Mouse (Mus musculus) ES-E14 (cell line): ENCODE data around the gene Cfap20. TPM values are rescaled to one million over a fixed set of nuclear protein-coding genes. Genes with fewer than 3 reads are reported as not detected.

Experiments used
- DNase-seq: peaks from one replicate; pipeline ENCODE4 v3.0.0-alpha.2; 2013; ENCODE audit warnings: low read depth, low spot score
- H3K27ac ChIP-seq: 2 replicates; pipeline ENCODE4 v1.5.1; 2012; ENCODE audit warnings: low read depth, mild to moderate bottlenecking, low read length, moderate library complexity, mixed read lengths; ENCODE audit not compliant: poor library complexity, insufficient read depth, severe bottlenecking
- H3K36me3 ChIP-seq: 2 replicates; pipeline ENCODE4 v1.6.1; 2012; ENCODE audit warnings: mild to moderate bottlenecking, low read length, moderate library complexity, mixed read lengths; ENCODE audit not compliant: control insufficient read depth, poor library complexity, insufficient read depth, severe bottlenecking
- H3K4me1 ChIP-seq, 2 experiments: fragments of 150-350 bp in 1 of 2; sonication (generic) in 1 of 2; 2 replicates each; pipeline ENCODE4 v1.6.1; 2012; ENCODE audit warnings: low read length in 2 of 2, mild to moderate bottlenecking in 1 of 2, mixed read lengths in 1 of 2; ENCODE audit not compliant: control insufficient read depth in 2 of 2, insufficient read depth in 2 of 2, poor library complexity in 1 of 2
- H3K4me3 ChIP-seq, 2 experiments: fragments of 150-350 bp in 1 of 2; sonication (generic) in 1 of 2; 2 replicates each; pipeline ENCODE4 v1.5.1; 2012; ENCODE audit warnings: low read length in 2 of 2, low read depth in 1 of 2, mild to moderate bottlenecking in 1 of 2, mixed read lengths in 1 of 2; ENCODE audit not compliant: insufficient read depth in 1 of 2, poor library complexity in 1 of 2, severe bottlenecking in 1 of 2
- H3K9ac ChIP-seq: 2 replicates; pipeline ENCODE4 v1.6.1; 2012; ENCODE audit warnings: low read depth, mild to moderate bottlenecking, low read length, mixed read lengths; ENCODE audit not compliant: poor library complexity, insufficient read depth, severe bottlenecking
- H3K9me3 ChIP-seq: fragments of 150-350 bp; sonication (generic); 2 replicates; pipeline ENCODE4 v1.6.1; 2012; ENCODE audit warnings: low read depth, mild to moderate bottlenecking, low read length; ENCODE audit not compliant: control insufficient read depth, insufficient read depth
- CHD2 ChIP-seq: IDR thresholded peaks from 2 replicates; pipeline ENCODE4 v1.6.1; 2014; ENCODE audit warnings: mild to moderate bottlenecking, low read depth, low read length, inconsistent platforms
- HCFC1 ChIP-seq: IDR thresholded peaks from 2 replicates; pipeline ENCODE4 v1.6.1; 2012; ENCODE audit warnings: low read length, inconsistent platforms, borderline replicate concordance; ENCODE audit not compliant: insufficient read depth
- MAFK ChIP-seq: IDR thresholded peaks from 2 replicates; pipeline ENCODE4 v1.6.1; 2014; ENCODE audit warnings: mild to moderate bottlenecking, low read depth, low read length, inconsistent platforms; ENCODE audit not compliant: insufficient read depth
- ZC3H11A ChIP-seq: IDR thresholded peaks from 2 replicates; pipeline ENCODE4 v1.6.1; 2012; ENCODE audit warnings: low read depth, mild to moderate bottlenecking, inconsistent platforms, low read length, borderline replicate concordance
- ZNF384 ChIP-seq: IDR thresholded peaks from 2 replicates; pipeline ENCODE4 v1.6.1; 2012; ENCODE audit warnings: low read depth, low read length, inconsistent platforms
- in situ Hi-C, 2 experiments: fragments of 600-800 bp; cut with MboI; formaldehyde crosslinking; loops; one replicate each; pipeline ENCODE4 v1.15.1; 2025; ENCODE audit warnings: low sequenced_read_pairs in 2 of 2, inconsistent platforms in 1 of 2; ENCODE audit not compliant: unreplicated experiment in 2 of 2
- total RNA-seq: library from RNA; depleted of rRNA; stranded (reverse); fragments of 300-350 nt; gene quantifications from 2 replicates; pipeline ENCODE4 v1.2.3, GENCODE M21; 2012

Cfap20 gene
- total RNA-seq, 1 experiment = 70.5 TPM

DNA sequence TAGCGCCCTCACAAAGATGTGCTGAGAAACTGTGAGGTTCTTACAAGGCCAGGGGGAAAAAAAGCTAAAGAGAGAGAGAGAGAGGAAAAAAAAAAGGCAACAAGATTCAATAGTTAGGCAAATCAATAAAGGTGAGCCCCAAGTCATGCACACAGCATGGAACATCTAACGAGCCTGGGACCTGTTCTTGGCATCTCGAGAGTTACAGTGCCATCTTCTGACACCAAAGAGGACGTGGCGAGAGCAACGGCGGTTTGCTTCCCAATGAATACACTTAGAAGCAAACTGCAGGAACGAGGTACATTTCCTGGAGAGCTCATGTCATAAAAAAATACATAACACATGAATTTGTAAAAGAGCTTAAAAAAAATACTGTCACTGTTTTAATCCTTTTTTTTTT, 17.8 kb upstream of the Cfap20 start:
- H3K4me3 ChIP-seq = no peak overlapping the region
- in situ Hi-C loops = no loop called here
- TF ChIP-seq ZC3H11A (no peak), ZNF384 (no peak), HCFC1 (no peak), CHD2 (no peak), MAFK (no peak)
- no peak overlapping the region for H3K9ac ChIP-seq
- DNase-seq = no peak
- peaks cover 50% of the 10 kb centered on the region for H3K36me3 ChIP-seq
- H3K9me3 ChIP-seq = no peaks in the 10 kb centered on the region
- no peaks in the 10 kb centered on the region for H3K4me1 ChIP-seq
- no peak overlapping the region for H3K27ac ChIP-seq

- Histone ChIP-seq H3K27ac (no peak overlapping the region), H3K4me1 (no peaks in the 10 kb centered on the region), H3K4me3 (no peak overlapping the region), H3K9ac (no peak overlapping the region), H3K9me3 (no peaks in the 10 kb centered on the region), H3K36me3 (peaks cover 40% of the 10 kb centered on the region)
- DNase-seq = no peak
- TF ChIP-seq ZC3H11A (no peak), ZNF384 (no peak), MAFK (no peak), HCFC1 (no peak)
- in situ Hi-C loops = no loop called here
These were observed 15.6 kb upstream of the Cfap20 start for GRCm38 (mm10) chr8:95450271-95450670.

DNA sequence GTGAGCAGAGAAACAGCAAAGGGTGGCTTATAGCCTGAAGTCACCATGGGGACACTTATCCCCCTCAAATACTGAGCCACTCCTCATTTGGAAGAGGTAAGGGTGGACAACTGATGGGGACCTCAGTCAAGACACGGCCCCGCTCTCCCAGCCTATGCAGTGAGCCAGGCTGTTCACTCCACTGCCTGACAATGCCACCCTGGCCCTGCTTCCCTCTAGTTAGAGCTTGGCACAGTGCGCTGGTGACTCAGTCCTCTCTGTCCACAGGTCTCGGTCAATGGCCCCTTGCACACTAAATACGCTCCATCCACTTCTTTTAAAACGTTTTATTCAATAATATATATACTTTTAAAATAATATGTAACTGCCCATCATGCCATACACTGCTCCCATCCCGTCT, 13.0 kb upstream of the Cfap20 start:
- H3K4me1 ChIP-seq = no peaks in the 10 kb centered on the region
- peaks cover 22% of the 10 kb centered on the region for H3K36me3 ChIP-seq
- DNase-seq = no peak
- in situ Hi-C loops = no loop called here
- no peak for TF ChIP-seq HCFC1
- TF ChIP-seq CHD2 = no peak
- no peak for TF ChIP-seq MAFK
- TF ChIP-seq ZNF384 = no peak
- TF ChIP-seq ZC3H11A = no peak
- H3K9me3 ChIP-seq = peaks cover 3% of the 10 kb centered on the region; the same call in 1 of the 2 replicates
- H3K27ac ChIP-seq = no peak overlapping the region
- H3K4me3 ChIP-seq = no peak overlapping the region
- H3K9ac ChIP-seq = no peak overlapping the region

DNA sequence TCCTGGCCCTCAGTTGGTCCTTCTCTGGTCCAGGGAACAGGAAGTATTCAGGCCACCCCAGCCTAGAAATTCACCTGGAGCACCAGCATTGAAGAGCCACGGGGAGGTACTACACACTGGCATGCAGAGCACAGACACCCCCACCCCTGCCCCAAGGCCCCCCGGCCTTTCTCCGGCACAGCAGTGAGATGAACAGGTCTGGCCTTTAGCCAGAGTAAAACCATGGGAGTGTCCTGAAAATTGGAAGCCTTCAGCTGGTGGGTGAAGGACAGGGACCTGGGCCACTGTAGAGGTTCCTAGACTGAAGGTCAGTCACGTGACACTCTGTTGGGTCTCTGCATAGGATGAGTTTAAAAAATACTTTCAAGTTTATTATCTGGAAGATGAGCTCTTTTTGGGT, 10.4 kb upstream of the Cfap20 start:
- TF ChIP-seq ZC3H11A = no peak
- TF ChIP-seq CHD2 = no peak
- TF ChIP-seq ZNF384 = no peak
- TF ChIP-seq MAFK = no peak
- TF ChIP-seq HCFC1 = no peak
- H3K36me3 ChIP-seq = peaks cover 10% of the 10 kb centered on the region
- H3K9ac ChIP-seq = no peak overlapping the region
- DNase-seq = no peak
- no peak overlapping the region for H3K4me3 ChIP-seq
- in situ Hi-C loops = no loop called here
- peaks cover 11% of the 10 kb centered on the region for H3K9me3 ChIP-seq
- no peak overlapping the region for H3K27ac ChIP-seq
- H3K4me1 ChIP-seq = no peaks in the 10 kb centered on the region

GRCm38 (mm10) chr8:95441491-95442039, 6.9 kb upstream of the Cfap20 start:
- Histone ChIP-seq H3K4me3 (no peak overlapping the region), H3K27ac (no peak overlapping the region), H3K4me1 (peaks cover 0 to 2% of the 10 kb centered on the region in 2 experiments; a peak in 1 of 4 replicates), H3K9ac (no peak overlapping the region), H3K36me3 (no peaks in the 10 kb centered on the region), H3K9me3 (peaks cover 11% of the 10 kb centered on the region)
- in situ Hi-C loops = no loop called here
- TF ChIP-seq HCFC1 = no peak
- TF ChIP-seq ZC3H11A = no peak
- no peak for TF ChIP-seq MAFK
- no peak for DNase-seq
